Mouse (Mus musculus) G1E (cell line): ENCODE results near the gene Mas1. TPM values are rescaled to one million over a fixed set of nuclear protein-coding genes. Genes with fewer than 3 reads are reported as not detected.

Experiments used
- ATAC-seq: 2 replicates; pipeline ENCODE4 v1.8.0; 2016; ENCODE audit warnings: mild to moderate bottlenecking; ENCODE audit not compliant: insufficient number of reproducible peaks, poor library complexity, low FRiP score, severe bottlenecking; ENCODE audit errors: extremely low read depth
- DNase-seq: peaks from one replicate; pipeline ENCODE4 v3.0.0; 2012; ENCODE audit warnings: low spot score
- H3K27me3 ChIP-seq: 2 replicates; pipeline ENCODE4 v1.6.1; 2012; ENCODE audit warnings: mild to moderate bottlenecking, low read length, inconsistent platforms; ENCODE audit not compliant: insufficient read depth
- H3K36me3 ChIP-seq: replicated peaks from 2 replicates; pipeline ENCODE3; 2012; ENCODE audit warnings: mild to moderate bottlenecking, inconsistent platforms
- H3K4me1 ChIP-seq: 2 replicates; pipeline ENCODE4 v1.6.1; 2012; ENCODE audit warnings: low read depth, low read length, inconsistent platforms, mixed read lengths; ENCODE audit not compliant: insufficient read depth
- H3K4me3 ChIP-seq: 2 replicates; pipeline ENCODE4 v1.5.1; 2012; ENCODE audit warnings: low read depth, mild to moderate bottlenecking, inconsistent platforms, low read length, moderate library complexity, mixed read lengths
- H3K9me3 ChIP-seq: replicated peaks from 2 replicates; pipeline ENCODE4 v1.6.1; 2012; ENCODE audit warnings: inconsistent platforms
- CTCF ChIP-seq: IDR thresholded peaks from 2 replicates; pipeline ENCODE4 v1.5.1; 2012; ENCODE audit warnings: low read depth, low read length, inconsistent platforms, mixed read lengths
- GATA1 ChIP-seq: IDR thresholded peaks from 2 replicates; pipeline ENCODE4 v1.6.1; 2012; ENCODE audit warnings: borderline replicate concordance, low read length, inconsistent platforms, mixed read lengths
- GATA2 ChIP-seq: IDR thresholded peaks from 2 replicates; pipeline ENCODE4 v1.6.1; 2012; ENCODE audit warnings: low read depth, low read length, inconsistent platforms, borderline replicate concordance
- POLR2AphosphoS5 ChIP-seq: IDR thresholded peaks from 2 replicates; pipeline ENCODE4 v1.6.1; 2012; ENCODE audit warnings: low read depth, low read length, inconsistent platforms; ENCODE audit not compliant: insufficient replicate concordance
- TAL1 ChIP-seq: conservative IDR thresholded peaks from 2 replicates; pipeline ENCODE4 v1.6.1; 2012; ENCODE audit warnings: low read depth, low read length, inconsistent platforms, mixed read lengths
- polyA plus RNA-seq: library from polyadenylated mRNA; stranded (reverse); fragments of >175 nt; gene quantifications from 2 replicates; pipeline ENCODE4 v1.2.3, GENCODE M21; 2012
- total RNA-seq, 2 experiments: library from RNA; stranded (forward) in 1 of 2; stranded (reverse) in 1 of 2; fragments of 200-1000 nt in 1 of 2; fragments of >200 nt in 1 of 2; fragmentation: Nextera tagmentation in 1 of 2; gene quantifications; 2 replicates each; pipeline ENCODE4 v1.2.3; 2014 to 2017

Mas1 gene
- total and polyA plus RNA-seq, 3 experiments = not detected

DNA sequence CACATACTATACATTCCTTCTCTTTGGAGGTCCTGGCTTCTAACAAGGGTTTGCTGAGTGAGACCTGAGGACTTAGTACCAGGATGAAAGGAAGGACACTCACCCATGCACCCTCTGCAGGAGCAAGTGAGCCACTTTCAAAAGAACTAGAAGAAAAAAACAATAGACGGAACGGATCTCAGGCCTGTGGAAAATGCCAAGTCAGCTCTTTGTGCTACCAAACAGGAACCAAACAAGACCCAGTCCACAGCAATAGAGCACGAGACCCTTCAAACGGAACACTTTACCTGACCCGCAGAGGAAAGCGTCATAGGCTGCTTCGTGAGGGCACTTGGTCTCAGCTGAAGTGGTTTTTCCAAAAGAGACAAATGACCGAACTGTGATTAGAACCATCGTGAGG is 24.1 kb upstream of the Mas1 start:
- Histone ChIP-seq H3K9me3 (no peaks in the 10 kb centered on the region), H3K4me1 (no peaks in the 10 kb centered on the region), H3K27me3 (no peaks in the 10 kb centered on the region), H3K4me3 (no peak overlapping the region), H3K36me3 (peaks cover 86% of the 10 kb centered on the region)
- ATAC-seq (no peak), DNase-seq (no peak)
- no peak for TF ChIP-seq TAL1
- no peak for TF ChIP-seq GATA1
- TF ChIP-seq GATA2 = no peak
- TF ChIP-seq POLR2AphosphoS5 = no peak
- no peak for TF ChIP-seq CTCF

DNA sequence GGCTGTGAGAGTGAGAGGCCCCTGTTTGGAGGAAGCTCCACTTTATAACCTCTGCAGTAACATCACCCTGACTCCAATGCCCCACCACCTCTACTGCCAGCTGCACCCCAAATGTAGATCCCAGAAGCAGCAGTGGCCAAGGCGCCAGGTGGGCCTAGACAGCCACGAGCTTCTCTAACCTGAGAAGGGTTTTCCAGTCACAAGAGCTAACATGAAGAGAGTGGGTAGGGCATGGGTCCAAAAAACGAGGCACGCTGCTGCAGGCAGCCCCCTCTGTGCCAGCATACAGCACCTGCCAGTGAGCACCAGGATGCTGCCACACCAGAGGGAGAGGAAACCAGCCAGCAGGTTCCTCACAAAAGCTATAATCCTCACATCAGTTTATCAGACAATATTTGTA is 23.1 kb upstream of the Mas1 start:
- ATAC-seq = no peak
- peaks cover 78% of the 10 kb centered on the region for H3K36me3 ChIP-seq
- no peak overlapping the region for H3K4me3 ChIP-seq
- no peaks in the 10 kb centered on the region for H3K4me1 ChIP-seq
- no peaks in the 10 kb centered on the region for H3K9me3 ChIP-seq
- TF ChIP-seq GATA1 = no peak
- no peak for TF ChIP-seq POLR2AphosphoS5
- no peak for TF ChIP-seq TAL1
- TF ChIP-seq CTCF = no peak
- no peak for TF ChIP-seq GATA2
- 0 out of 2 replicates have a peak, but pooled peaks cover 2% of the 10 kb centered on the region for H3K27me3 ChIP-seq
- DNase-seq = no peak

DNA sequence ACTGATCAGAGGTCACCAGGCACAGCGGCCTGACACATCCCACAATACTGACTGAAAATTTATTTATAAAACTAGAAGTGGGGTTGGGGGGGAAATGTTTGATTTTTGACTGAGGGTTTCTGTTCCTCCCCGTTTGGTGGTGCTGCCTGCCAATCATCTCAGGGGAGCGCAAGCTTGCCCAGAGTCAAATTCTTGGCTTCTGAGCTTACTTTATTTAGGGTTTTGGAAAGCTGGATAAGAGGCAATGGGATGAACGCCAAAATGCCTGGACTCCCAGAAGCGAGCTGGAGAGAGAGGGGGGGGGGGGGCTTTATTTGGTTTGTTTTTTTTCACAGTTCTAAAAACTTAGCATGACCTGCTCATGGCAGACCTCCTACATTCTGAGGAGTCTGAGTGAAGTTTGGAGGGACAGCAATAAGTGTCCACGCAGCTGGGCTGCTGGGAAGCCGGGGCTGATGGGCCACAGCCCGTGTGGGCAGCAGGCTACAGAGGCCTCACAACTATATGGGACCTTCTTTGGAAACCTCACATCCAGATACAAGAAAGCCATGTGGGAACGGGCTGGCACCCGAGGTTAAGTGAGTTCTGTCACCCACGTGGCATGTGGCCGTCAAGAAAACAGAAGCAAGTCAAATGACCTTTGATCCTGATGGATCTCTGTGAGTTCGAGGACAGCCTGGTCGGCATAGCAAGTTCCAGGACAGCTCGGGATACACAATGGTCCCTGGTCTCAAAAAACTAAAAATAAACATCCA is 19.3 kb upstream of the Mas1 start:
- Histone ChIP-seq H3K4me1 (no peaks in the 10 kb centered on the region), H3K27me3 (peaks cover 22% of the 10 kb centered on the region), H3K9me3 (no peaks in the 10 kb centered on the region), H3K4me3 (no peak overlapping the region), H3K36me3 (peaks cover 46% of the 10 kb centered on the region)
- no peak for ATAC-seq
- no peak for DNase-seq
- TF ChIP-seq TAL1 (no peak), GATA1 (no peak), GATA2 (no peak), POLR2AphosphoS5 (no peak), CTCF (no peak)

DNA sequence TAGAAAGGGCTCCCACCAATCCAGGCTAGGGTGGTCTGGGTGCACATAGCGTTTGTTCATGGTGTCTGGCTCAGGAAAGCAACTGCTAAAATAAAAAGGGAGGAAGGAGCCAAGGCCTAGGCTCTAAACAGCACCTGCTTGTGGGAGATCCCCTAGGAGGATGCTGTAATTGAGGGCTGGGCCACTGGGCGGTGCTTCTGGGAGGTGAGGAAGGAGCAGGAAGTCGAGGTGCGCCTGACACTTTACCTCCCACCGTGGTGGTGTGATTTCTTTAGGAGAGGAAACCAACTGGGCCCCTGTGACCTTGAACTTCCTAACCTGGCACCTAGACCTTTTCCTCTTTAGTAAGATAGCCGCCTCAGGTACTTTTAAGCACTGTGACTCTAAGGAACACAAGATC is 18.7 kb upstream of the Mas1 start:
- no peak for TF ChIP-seq TAL1
- no peak for TF ChIP-seq CTCF
- TF ChIP-seq POLR2AphosphoS5 = no peak
- no peak for TF ChIP-seq GATA2
- no peak for TF ChIP-seq GATA1
- H3K4me1 ChIP-seq = no peaks in the 10 kb centered on the region
- H3K4me3 ChIP-seq = no peak overlapping the region
- ATAC-seq = no peak
- H3K36me3 ChIP-seq = peaks cover 40% of the 10 kb centered on the region
- peaks cover 22% of the 10 kb centered on the region for H3K27me3 ChIP-seq
- H3K9me3 ChIP-seq = no peaks in the 10 kb centered on the region
- no peak for DNase-seq

DNA sequence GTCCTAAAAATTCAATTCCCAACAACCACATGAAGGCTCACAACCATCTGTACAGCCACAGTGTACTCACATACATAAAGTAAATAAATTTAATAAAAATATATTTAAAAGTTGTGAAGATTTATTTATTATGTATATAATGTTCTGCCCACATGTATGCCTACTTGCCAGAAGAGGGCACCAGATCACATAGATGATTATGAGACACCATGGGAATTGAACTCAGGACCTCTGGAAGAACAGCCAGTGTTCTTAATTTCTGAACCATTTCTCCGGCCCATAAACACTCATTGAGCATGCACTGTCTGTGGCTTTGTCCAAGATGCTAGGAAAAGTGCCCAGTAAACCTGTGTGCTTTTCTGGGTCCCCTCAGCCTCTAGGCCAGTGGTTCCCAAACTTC is 13.3 kb upstream of the Mas1 start:
- H3K4me3 ChIP-seq = no peak overlapping the region
- H3K27me3 ChIP-seq = peaks cover 38% of the 10 kb centered on the region
- no peaks in the 10 kb centered on the region for H3K9me3 ChIP-seq
- TF ChIP-seq GATA2 (no peak), CTCF (no peak), TAL1 (no peak), GATA1 (no peak), POLR2AphosphoS5 (no peak)
- H3K36me3 ChIP-seq = no peaks in the 10 kb centered on the region
- peaks cover 6% of the 10 kb centered on the region for H3K4me1 ChIP-seq
- ATAC-seq (no peak), DNase-seq (no peak)

DNA sequence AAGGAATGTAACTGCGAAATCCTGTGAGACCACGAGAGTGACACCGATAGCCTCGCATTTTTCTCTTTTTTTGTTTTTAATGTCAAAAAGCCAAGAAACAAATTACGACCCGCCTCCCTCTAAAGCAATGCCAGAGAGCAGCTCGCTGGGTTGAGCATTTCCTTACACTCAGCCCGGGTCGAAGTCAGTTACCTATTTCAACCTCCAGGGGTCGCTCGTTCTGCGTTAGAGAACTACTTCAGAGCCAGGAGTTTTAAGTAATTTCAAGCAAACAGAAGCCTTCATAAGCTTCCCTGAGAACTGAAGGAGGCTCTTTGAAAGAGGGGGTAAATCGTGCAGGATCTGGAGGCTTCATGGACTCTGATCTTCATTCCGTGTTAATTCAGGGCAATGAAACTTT is 12.2 kb upstream of the Mas1 start:
- peak; percentile 78 for TF ChIP-seq CTCF
- TF ChIP-seq GATA1 = no peak
- TF ChIP-seq TAL1 = no peak
- no peaks in the 10 kb centered on the region for H3K36me3 ChIP-seq
- H3K4me1 ChIP-seq = peaks cover 6% of the 10 kb centered on the region
- H3K4me3 ChIP-seq = no peak overlapping the region
- ATAC-seq (0 out of 2 replicates have a peak, but pooled peaks have one; percentile 34), DNase-seq (peak; percentile 52)
- H3K27me3 ChIP-seq = peaks cover 45% of the 10 kb centered on the region
- H3K9me3 ChIP-seq = no peaks in the 10 kb centered on the region

DNA sequence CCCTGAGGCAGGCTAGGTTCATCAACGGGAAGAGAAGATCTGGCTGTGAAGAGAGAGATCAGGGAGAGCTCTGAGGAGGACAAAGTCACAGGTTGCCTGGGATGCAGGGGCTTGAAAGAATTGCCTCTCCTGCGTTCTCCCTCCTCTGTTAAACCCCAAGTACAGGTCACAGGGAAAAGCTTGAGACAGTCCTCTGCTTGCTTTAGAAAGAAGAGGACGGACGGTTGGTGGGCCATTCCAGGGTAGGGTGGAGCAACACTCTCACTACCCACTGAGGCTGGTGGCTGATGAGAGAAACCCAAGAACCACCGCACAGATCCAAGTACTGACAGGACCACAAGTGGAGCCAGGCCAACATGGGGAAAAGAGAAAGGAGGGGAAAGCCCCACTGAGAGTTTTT is 7.8 kb upstream of the Mas1 start, which contains the start of gene Mrgprh:
Gene Mrgprh (plus strand): TSS at position 301 of the 400 bp plus-strand sequence.
- Histone ChIP-seq H3K9me3 (no peaks in the 10 kb centered on the region), H3K36me3 (no peaks in the 10 kb centered on the region), H3K4me1 (peaks cover 6% of the 10 kb centered on the region), H3K4me3 (no peak within 1 kb of the TSS), H3K27me3 (peaks cover 48% of the 10 kb centered on the region)
- DNase-seq (no peak), ATAC-seq (no peak)
- TF ChIP-seq TAL1 (no peak), CTCF (no peak), GATA2 (no peak), GATA1 (no peak), POLR2AphosphoS5 (no peak)
